Mouse (Mus musculus) left cerebral cortex, adult 2 months (tissue): ENCODE data around the gene Fbxo42. TPM values are rescaled to one million over a fixed set of nuclear protein-coding genes. Genes with fewer than 3 reads are reported as not detected.

Source experiments
- DNase-seq, 2 experiments: peaks; one replicate each; pipeline ENCODE4 v3.0.0; 2021 to 2022; ENCODE audit warnings: low spot score in 2 of 2, mixed read lengths in 1 of 2; ENCODE audit errors: extremely low spot score in 1 of 2
- H3K27ac ChIP-seq: fragments of 200-600 bp; 2 replicates; pipeline ENCODE4 v1.8.1; 2022
- H3K4me3 ChIP-seq: fragments of 200-600 bp; 2 replicates; pipeline ENCODE4 v1.8.1; 2022
- CTCF ChIP-seq: fragments of 200-600 bp; IDR thresholded peaks from 2 replicates; pipeline ENCODE4 v1.8.1; 2022; ENCODE audit warnings: antibody characterized with exemption, mild to moderate bottlenecking, moderate library complexity
- intact Hi-C: fragments of 180-260 bp; cut with DNase I; formaldehyde crosslinking; loops from one replicate; pipeline ENCODE4 v1.15.1; 2025
- total RNA-seq, 2 experiments: library from RNA; stranded (reverse); gene quantifications; 2 replicates each; pipeline ENCODE4 v1.2.3; 2021

The Fbxo42 gene
- total RNA-seq, 2 experiments from 2014 or later = 29.3 to 30.3 TPM

- intact Hi-C loops = no loop called here
- no peak for TF ChIP-seq CTCF
- H3K27ac ChIP-seq = no peak overlapping the region
- DNase-seq = no peak
- H3K4me3 ChIP-seq = no peak overlapping the region
Measured at GRCm38 (mm10) chr4:141246089-141246997, 98.6 kb downstream of the Fbxo42 start.

GRCm38 (mm10) chr4:141246998-141247350, 99.3 kb downstream of the Fbxo42 start:
- intact Hi-C loops = no loop called here
- H3K27ac ChIP-seq = no peak overlapping the region
- no peak for DNase-seq
- no peak for TF ChIP-seq CTCF
- no peak overlapping the region for H3K4me3 ChIP-seq

- DNase-seq = no peak
- TF ChIP-seq CTCF = no peak
- Histone ChIP-seq H3K27ac (no peak overlapping the region), H3K4me3 (peak overlapping the region; percentile 16; the same call in 1 of the 2 replicates)
- intact Hi-C loops = no loop called here
Measured at GRCm38 (mm10) chr4:141247776-141248613, 100.3 kb downstream of the Fbxo42 start.

GRCm38 (mm10) chr4:141248614-141248978, 100.9 kb downstream of the Fbxo42 start:
- Histone ChIP-seq H3K4me3 (no peak overlapping the region), H3K27ac (no peak overlapping the region)
- DNase-seq = no peak
- intact Hi-C loops = no loop called here
- TF ChIP-seq CTCF = no peak

GRCm38 (mm10) chr4:141249383-141249782, 101.7 kb downstream of the Fbxo42 start:
- intact Hi-C loops = no loop called here
- no peak for TF ChIP-seq CTCF
- DNase-seq = no peak
- no peak overlapping the region for H3K4me3 ChIP-seq
- H3K27ac ChIP-seq = no peak overlapping the region

GRCm38 (mm10) chr4:141251071-141251470, 103.4 kb downstream of the Fbxo42 start:
- no peak overlapping the region for H3K27ac ChIP-seq
- no peak for DNase-seq
- H3K4me3 ChIP-seq = no peak overlapping the region
- TF ChIP-seq CTCF = no peak
- intact Hi-C loops = no loop called here

- TF ChIP-seq CTCF = no peak; the same call in 1 of the 2 replicates
- intact Hi-C loops = no loop called here
- no peak for DNase-seq
- Histone ChIP-seq H3K27ac (no peak overlapping the region), H3K4me3 (no peak overlapping the region)
Measured at GRCm38 (mm10) chr4:141252641-141253040, 104.9 kb downstream of the Fbxo42 start.

Other genes with a start within 250 kb of the Fbxo42 start
- 10 to 100 TPM; 10.2 to 11.6 TPM for gene Padi2, start 241.6 kb upstream of the Fbxo42 start, total RNA-seq
- gene Sdhb, start 186.7 kb upstream of the Fbxo42 start, total RNA-seq = 100 to 1,000 TPM; 170 to 178 TPM
- gene Atp13a2, start 161.0 kb upstream of the Fbxo42 start, total RNA-seq = 100 to 1,000 TPM; 150 to 155 TPM
- gene Mfap2, start 137.5 kb upstream of the Fbxo42 start, total RNA-seq = 1 to 10 TPM; 4.8 to 4.9 TPM
- 10 to 100 TPM; 68.1 to 71.3 TPM for gene Crocc, start 87.4 kb upstream of the Fbxo42 start, total RNA-seq
- gene Necap2, start 69.6 kb upstream of the Fbxo42 start, total RNA-seq = 10 to 100 TPM; 44.9 to 45.9 TPM
- gene Spata21, start 59.6 kb upstream of the Fbxo42 start, total RNA-seq = under 1 TPM; 0.26 to 0.61 TPM
- gene Szrd1, start 8.1 kb upstream of the Fbxo42 start, total RNA-seq = 10 to 100 TPM; 44.4 to 59.1 TPM
- gene Rsg1, start 66.0 kb downstream of the Fbxo42 start, total RNA-seq = 1 to 10 TPM; 2.7 to 4.4 TPM
- gene Arhgef19, start 91.6 kb downstream of the Fbxo42 start, total RNA-seq = 10 to 100 TPM; 17.1 to 18.2 TPM
- 1 to 10 TPM; 1.3 to 1.9 TPM for gene Epha2, start 153.3 kb downstream of the Fbxo42 start, total RNA-seq
- gene Fam131c, start 220.3 kb downstream of the Fbxo42 start, total RNA-seq = 1 to 10 TPM; 3.4 to 4.7 TPM